Mouse (Mus musculus) megakaryocyte, embryonic 14.5 days (primary cell): ENCODE results near the gene Kcna4. TPM values are rescaled to one million over a fixed set of nuclear protein-coding genes. Genes with fewer than 3 reads are reported as not detected.

ENCODE experiments used
- H3K27me3 ChIP-seq: replicated peaks from 2 replicates; pipeline ENCODE3; 2012; ENCODE audit warnings: inconsistent platforms
- H3K36me3 ChIP-seq: replicated peaks from 2 replicates; pipeline ENCODE3; 2012; ENCODE audit warnings: low read length, inconsistent platforms, mixed read lengths
- H3K4me1 ChIP-seq: 2 replicates; pipeline ENCODE4 v1.6.1; 2012; ENCODE audit warnings: inconsistent platforms
- H3K4me3 ChIP-seq: replicated peaks from 2 replicates; pipeline ENCODE3; 2012; ENCODE audit warnings: moderate library complexity, mild to moderate bottlenecking, inconsistent platforms
- H3K9me3 ChIP-seq: 2 replicates; pipeline ENCODE4 v1.6.1; 2012; ENCODE audit warnings: inconsistent platforms
- FLI1 ChIP-seq: IDR thresholded peaks from 2 replicates; pipeline ENCODE4 v1.6.1; 2012; ENCODE audit warnings: low read length, inconsistent platforms, mixed read lengths
- GATA1 ChIP-seq: IDR thresholded peaks from 3 replicates; pipeline ENCODE4 v1.6.1; 2012; ENCODE audit warnings: mixed read lengths, low read length, inconsistent platforms, borderline replicate concordance
- polyA plus RNA-seq: library from polyadenylated mRNA; stranded (reverse); fragments of >175 nt; gene quantifications from 2 replicates; pipeline ENCODE4 v1.2.3, GENCODE M21; 2012; ENCODE audit warnings: low replicate concordance; ENCODE audit not compliant: insufficient read depth

The Kcna4 gene
- polyA plus RNA-seq, 1 experiment, result 0.10 TPM

GRCm38 (mm10) chr2:107318636-107319035 is 28.2 kb downstream of the Kcna4 start:
- Histone ChIP-seq H3K4me1 (no peaks in the 10 kb centered on the region), H3K4me3 (no peak overlapping the region), H3K27me3 (no peaks in the 10 kb centered on the region), H3K9me3 (no peaks in the 10 kb centered on the region), H3K36me3 (no peaks in the 10 kb centered on the region)
- no peak for TF ChIP-seq GATA1
- no peak for TF ChIP-seq FLI1

GRCm38 (mm10) chr2:107321596-107322226 is 31.3 kb downstream of the Kcna4 start:
- Histone ChIP-seq H3K4me3 (no peak overlapping the region), H3K4me1 (no peaks in the 10 kb centered on the region), H3K36me3 (no peaks in the 10 kb centered on the region), H3K27me3 (no peaks in the 10 kb centered on the region), H3K9me3 (no peaks in the 10 kb centered on the region)
- TF ChIP-seq GATA1 (no peak), FLI1 (no peak)

- H3K27me3 ChIP-seq, result no peaks in the 10 kb centered on the region
- H3K4me1 ChIP-seq, result no peaks in the 10 kb centered on the region
- no peak overlapping the region for H3K4me3 ChIP-seq
- TF ChIP-seq GATA1 (no peak), FLI1 (no peak)
- no peaks in the 10 kb centered on the region for H3K9me3 ChIP-seq
- no peaks in the 10 kb centered on the region for H3K36me3 ChIP-seq
Observed at GRCm38 (mm10) chr2:107324090-107324489, 33.7 kb downstream of the Kcna4 start.

GRCm38 (mm10) chr2:107327276-107327675 is 36.8 kb downstream of the Kcna4 start:
- Histone ChIP-seq H3K36me3 (no peaks in the 10 kb centered on the region), H3K4me3 (no peak overlapping the region), H3K4me1 (no peaks in the 10 kb centered on the region), H3K9me3 (no peaks in the 10 kb centered on the region), H3K27me3 (no peaks in the 10 kb centered on the region)
- no peak for TF ChIP-seq FLI1
- no peak for TF ChIP-seq GATA1

DNA sequence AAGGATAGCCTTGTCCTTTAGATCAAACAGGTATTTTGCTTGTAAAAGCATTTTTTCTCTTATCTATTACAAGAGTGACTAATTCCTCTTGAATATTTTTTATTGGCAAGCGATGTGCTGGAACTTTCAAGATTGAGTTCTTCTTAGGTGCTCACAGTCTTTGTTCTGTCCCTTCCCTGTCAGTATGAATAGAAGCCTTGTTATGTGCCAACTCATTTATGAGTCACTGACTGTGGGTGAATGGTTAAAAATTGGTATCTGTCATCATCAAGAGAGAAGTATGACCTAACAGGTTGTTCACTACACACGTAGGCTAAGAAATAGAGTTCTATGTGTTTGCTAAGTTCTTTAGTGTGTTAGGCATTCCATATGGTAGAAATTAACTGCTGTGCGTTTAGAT is 50.9 kb downstream of the Kcna4 start:
- H3K27me3 ChIP-seq, result no peaks in the 10 kb centered on the region
- H3K36me3 ChIP-seq, result no peaks in the 10 kb centered on the region
- H3K4me1 ChIP-seq, result peaks cover 3% of the 10 kb centered on the region; the same call in 1 of the 2 replicates
- TF ChIP-seq FLI1, result no peak
- no peak for TF ChIP-seq GATA1
- H3K9me3 ChIP-seq, result no peaks in the 10 kb centered on the region
- no peak overlapping the region for H3K4me3 ChIP-seq

GRCm38 (mm10) chr2:107344807-107345206 is 54.4 kb downstream of the Kcna4 start:
- Histone ChIP-seq H3K4me1 (peaks cover 3% of the 10 kb centered on the region; the same call in 1 of the 2 replicates), H3K4me3 (no peak overlapping the region), H3K27me3 (no peaks in the 10 kb centered on the region), H3K9me3 (no peaks in the 10 kb centered on the region), H3K36me3 (no peaks in the 10 kb centered on the region)
- TF ChIP-seq GATA1, result no peak
- TF ChIP-seq FLI1, result no peak

- no peak for TF ChIP-seq FLI1
- H3K36me3 ChIP-seq, result no peaks in the 10 kb centered on the region
- H3K27me3 ChIP-seq, result no peaks in the 10 kb centered on the region
- no peak overlapping the region for H3K4me3 ChIP-seq
- no peaks in the 10 kb centered on the region for H3K9me3 ChIP-seq
- H3K4me1 ChIP-seq, result peaks cover 3% of the 10 kb centered on the region; the same call in 1 of the 2 replicates
Observed at GRCm38 (mm10) chr2:107345299-107345698, 54.9 kb downstream of the Kcna4 start.

Other genes starting within 250 kb of the Kcna4 start
- gene Fshb, start 231.0 kb upstream of the Kcna4 start, polyA plus RNA-seq, result not detected in 2 replicates